Mouse (Mus musculus) midbrain, postnatal 0 days (tissue): Measurements from ENCODE around the gene Ddb1. TPM values are rescaled to one million over a fixed set of nuclear protein-coding genes. Genes with fewer than 3 reads are reported as not detected.

Source experiments
- ATAC-seq: fragments of 200-750 bp; cut with Nextera tagmentation; 2 replicates; pipeline ENCODE4 v1.8.0; 2017; ENCODE audit warnings: moderate number of reproducible peaks, mild to moderate bottlenecking, moderate TSS enrichment, moderate library complexity; ENCODE audit not compliant: low FRiP score
- DNase-seq: peaks from one replicate; pipeline ENCODE4 v3.0.0-alpha.2; 2015; ENCODE audit warnings: low spot score
- H3K27ac ChIP-seq: fragments of 300-500 bp; sonication (generic); 2 replicates; pipeline ENCODE4 v1.5.1; 2014; ENCODE audit warnings: low read depth, mild to moderate bottlenecking, low read length, mixed read lengths
- H3K27me3 ChIP-seq: fragments of 300-500 bp; sonication (generic); 2 replicates; pipeline ENCODE4 v1.6.1; 2014; ENCODE audit warnings: low read length, control low read depth, mixed read lengths; ENCODE audit not compliant: insufficient read depth
- H3K36me3 ChIP-seq: fragments of 300-500 bp; sonication (generic); 2 replicates; pipeline ENCODE4 v1.6.1; 2014; ENCODE audit warnings: low read length, control low read depth, mixed read lengths; ENCODE audit not compliant: insufficient read depth
- H3K4me1 ChIP-seq: fragments of 300-500 bp; sonication (generic); 2 replicates; pipeline ENCODE4 v1.6.1; 2014; ENCODE audit warnings: mild to moderate bottlenecking, control low read depth, antibody characterized with exemption, low read length, mixed read lengths; ENCODE audit not compliant: insufficient read depth
- H3K4me2 ChIP-seq: fragments of 300-500 bp; sonication (generic); 2 replicates; pipeline ENCODE4 v1.6.1; 2014; ENCODE audit warnings: low read depth, mild to moderate bottlenecking, low read length, mixed read lengths; ENCODE audit not compliant: poor library complexity, severe bottlenecking
- H3K4me3 ChIP-seq: fragments of 300-500 bp; sonication (generic); 2 replicates; pipeline ENCODE4 v1.5.1; 2014; ENCODE audit warnings: low read depth, mild to moderate bottlenecking, low read length, moderate library complexity
- H3K9ac ChIP-seq: fragments of 300-500 bp; sonication (generic); replicated peaks from 2 replicates; pipeline ENCODE4 v1.6.1; 2014; ENCODE audit warnings: mild to moderate bottlenecking, low read length, moderate library complexity, mixed read lengths; ENCODE audit not compliant: poor library complexity, severe bottlenecking
- H3K9me3 ChIP-seq: fragments of 300-500 bp; sonication (generic); 2 replicates; pipeline ENCODE4 v1.6.1; 2016; ENCODE audit warnings: low read length, control low read depth
- CTCF ChIP-seq: IDR thresholded peaks from 2 replicates; pipeline ENCODE4 v1.5.1; 2016; ENCODE audit warnings: antibody characterized with exemption, mild to moderate bottlenecking
- WGBS: fragments of 180-500 bp; shearing (Covaris S2); extraction: QIAGEN DNeasy Blood & Tissue Kit; methylation state at CpG from one replicate; pipeline ENCODE4 v1.1.7; 2014; 5-methylcytosine and 5-hydroxymethylcytosine counted together
- polyA plus RNA-seq: library from polyadenylated mRNA; unstranded; fragments of >200 nt; fragmentation: Nextera tagmentation; extraction: Ambion mirVana; gene quantifications from 2 replicates; pipeline ENCODE4 v1.2.1, GENCODE M21; 2015
- total RNA-seq: library from RNA; depleted of rRNA; stranded (reverse); fragments of >200 nt; gene quantifications from 2 replicates; pipeline ENCODE4 v1.2.3, GENCODE M21; 2014

The Ddb1 gene
- total and polyA plus RNA-seq, 2 experiments from 2014 or later: 135 to 247 TPM

GRCm38 (mm10) chr19:10560108-10560507 is 45.0 kb upstream of the Ddb1 start:
- peak; percentile 54 for TF ChIP-seq CTCF
- DNase-seq: peak; percentile 56
- H3K27ac ChIP-seq: no peak overlapping the region

GRCm38 (mm10) chr19:10561558-10562314 is 43.4 kb upstream of the Ddb1 start:
- Histone ChIP-seq H3K4me2 (no peak overlapping the region), H3K27me3 (no peaks in the 10 kb centered on the region), H3K9ac (no peak overlapping the region), H3K27ac (no peak overlapping the region), H3K4me3 (no peak overlapping the region), H3K36me3 (no peaks in the 10 kb centered on the region), H3K9me3 (no peaks in the 10 kb centered on the region), H3K4me1 (peaks cover 2% of the 10 kb centered on the region; the same call in 1 of the 2 replicates)
- DNase-seq: no peak
- TF ChIP-seq CTCF: no peak
- 67% methylated on average over 6 of the region's 6 CpGs for WGBS
- ATAC-seq: no peak

More at GRCm38 (mm10) chr19:10560108-10560507, 45.0 kb upstream of the Ddb1 start:
- Histone ChIP-seq H3K36me3 (no peaks in the 10 kb centered on the region), H3K27me3 (no peaks in the 10 kb centered on the region), H3K9ac (no peak overlapping the region), H3K9me3 (no peaks in the 10 kb centered on the region), H3K4me3 (no peak overlapping the region), H3K4me1 (peaks cover 10% of the 10 kb centered on the region; the same call in 1 of the 2 replicates), H3K4me2 (no peak overlapping the region)
- ATAC-seq: no peak
- WGBS: 32% methylated on average over 5 of the region's 5 CpGs

- Histone ChIP-seq H3K9me3 (no peaks in the 10 kb centered on the region), H3K9ac (no peak overlapping the region), H3K36me3 (no peaks in the 10 kb centered on the region), H3K4me3 (no peak overlapping the region), H3K4me1 (no peaks in the 10 kb centered on the region), H3K4me2 (no peak overlapping the region), H3K27ac (no peak overlapping the region), H3K27me3 (no peaks in the 10 kb centered on the region)
- DNase-seq: no peak
- ATAC-seq: no peak
- WGBS: 67% methylated on average over 5 of the region's 5 CpGs
- TF ChIP-seq CTCF: no peak
Observed at GRCm38 (mm10) chr19:10562351-10562750, 42.8 kb upstream of the Ddb1 start.

- Histone ChIP-seq H3K27ac (no peak overlapping the region), H3K9me3 (no peaks in the 10 kb centered on the region)
Observed at GRCm38 (mm10) chr19:10564278-10564677, 40.8 kb upstream of the Ddb1 start.

GRCm38 (mm10) chr19:10565217-10565616 is 39.9 kb upstream of the Ddb1 start:
- Histone ChIP-seq H3K4me1 (no peaks in the 10 kb centered on the region), H3K4me2 (no peak overlapping the region), H3K9me3 (no peaks in the 10 kb centered on the region), H3K9ac (no peak overlapping the region), H3K36me3 (peaks cover 10% of the 10 kb centered on the region; the same call in 1 of the 2 replicates), H3K27me3 (no peaks in the 10 kb centered on the region), H3K4me3 (no peak overlapping the region), H3K27ac (no peak overlapping the region)
- TF ChIP-seq CTCF: no peak
- no peak for DNase-seq
- ATAC-seq: no peak
- 79% methylated on average over 4 of the region's 4 CpGs for WGBS

More at GRCm38 (mm10) chr19:10564278-10564677, 40.8 kb upstream of the Ddb1 start:
- Histone ChIP-seq H3K9ac (no peak overlapping the region), H3K4me1 (no peaks in the 10 kb centered on the region), H3K4me3 (no peak overlapping the region), H3K36me3 (0 out of 2 replicates have a peak, but pooled peaks cover 6% of the 10 kb centered on the region), H3K4me2 (no peak overlapping the region), H3K27me3 (no peaks in the 10 kb centered on the region)
- 83% methylated on average over 6 of the region's 6 CpGs for WGBS
- DNase-seq (no peak), ATAC-seq (no peak)
- no peak for TF ChIP-seq CTCF

- DNase-seq (no peak), ATAC-seq (no peak)
- peaks cover 43% of the 10 kb centered on the region for H3K36me3 ChIP-seq
- no peaks in the 10 kb centered on the region for H3K4me1 ChIP-seq
- H3K27ac ChIP-seq: no peak overlapping the region
- no peaks in the 10 kb centered on the region for H3K9me3 ChIP-seq
- no peak for TF ChIP-seq CTCF
- no peaks in the 10 kb centered on the region for H3K27me3 ChIP-seq
- no peak overlapping the region for H3K9ac ChIP-seq
- H3K4me2 ChIP-seq: no peak overlapping the region
- no peak overlapping the region for H3K4me3 ChIP-seq
- 96% methylated on average over 6 of the region's 6 CpGs for WGBS
Observed at GRCm38 (mm10) chr19:10569627-10570026, 35.5 kb upstream of the Ddb1 start.
